Mouse (Mus musculus) urinary bladder, adult 2 months (tissue): ENCODE measurements around the gene Sh3pxd2a. TPM values are rescaled to one million over a fixed set of nuclear protein-coding genes. Genes with fewer than 3 reads are reported as not detected.

Experiments used
- DNase-seq: peaks from one replicate; pipeline ENCODE4 v3.0.0; 2022; ENCODE audit warnings: low spot score
- polyA plus RNA-seq: library from polyadenylated mRNA; depleted of rRNA; stranded (reverse); fragments of >200 nt; gene quantifications from 2 replicates; pipeline ENCODE4 v1.2.3, GENCODE M21; 2012; rRNA removed

Gene Sh3pxd2a
- polyA plus RNA-seq, 1 experiment: 23.2 TPM

DNA sequence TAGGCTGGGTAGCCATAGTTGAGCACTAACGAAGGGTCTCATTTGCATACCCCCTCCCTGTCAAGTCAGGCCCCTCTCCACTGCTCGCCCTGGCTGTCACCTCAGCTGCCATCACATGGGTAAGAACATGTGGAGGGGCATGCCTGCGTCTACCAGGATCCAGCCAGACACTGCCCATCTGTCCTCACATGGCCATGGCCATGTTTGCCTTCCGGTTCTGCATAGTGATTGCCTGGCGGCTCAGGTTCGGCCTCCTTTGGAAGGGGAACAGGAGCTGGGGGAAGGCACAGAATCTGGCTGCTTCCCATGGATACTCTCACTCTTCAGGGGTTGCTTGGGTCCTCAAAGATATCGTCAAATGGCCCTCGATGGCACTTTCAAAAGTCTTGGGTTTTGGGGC lies 233.5 kb downstream of the Sh3pxd2a start:
- DNase-seq: no peak

DNA sequence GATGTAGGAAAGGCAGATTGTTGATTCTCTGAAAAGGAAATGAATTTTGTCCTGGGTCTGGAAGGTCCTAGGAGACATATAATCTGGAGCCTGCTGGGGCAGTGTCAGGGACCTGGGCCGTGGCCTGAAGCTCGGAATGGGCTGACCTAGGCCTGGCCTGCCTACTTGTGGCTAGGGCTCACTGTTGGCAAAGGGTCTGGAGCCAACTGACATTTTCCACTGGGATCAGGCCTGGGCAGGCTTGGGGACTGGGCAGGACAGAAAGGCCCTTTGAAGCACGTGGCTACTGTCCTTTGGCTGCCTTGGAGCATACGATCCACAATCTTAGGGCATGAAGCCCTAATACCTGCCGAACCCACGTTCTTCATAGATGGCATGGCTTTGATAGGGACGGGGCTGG lies 234.1 kb downstream of the Sh3pxd2a start:
- no peak for DNase-seq

DNA sequence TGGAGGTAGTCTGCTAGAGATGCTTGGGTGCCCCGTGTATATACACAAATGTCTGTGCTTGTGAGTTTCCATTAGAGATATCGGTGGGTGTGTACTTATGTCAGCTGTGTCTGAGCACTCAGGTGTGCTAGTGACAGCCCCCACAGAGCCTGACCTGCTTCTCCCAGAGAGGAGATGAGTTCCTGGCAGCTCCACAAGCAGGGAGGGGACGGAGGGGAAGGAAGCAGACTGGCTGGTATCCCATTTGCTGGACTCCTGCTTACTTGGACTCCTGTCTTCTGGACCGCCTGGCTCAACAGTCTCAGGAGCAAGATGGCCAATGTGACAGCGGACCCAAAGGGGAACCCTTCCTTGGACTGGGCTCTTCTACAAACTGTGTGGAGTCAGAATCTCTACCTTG lies 234.7 kb downstream of the Sh3pxd2a start:
- DNase-seq: no peak

DNA sequence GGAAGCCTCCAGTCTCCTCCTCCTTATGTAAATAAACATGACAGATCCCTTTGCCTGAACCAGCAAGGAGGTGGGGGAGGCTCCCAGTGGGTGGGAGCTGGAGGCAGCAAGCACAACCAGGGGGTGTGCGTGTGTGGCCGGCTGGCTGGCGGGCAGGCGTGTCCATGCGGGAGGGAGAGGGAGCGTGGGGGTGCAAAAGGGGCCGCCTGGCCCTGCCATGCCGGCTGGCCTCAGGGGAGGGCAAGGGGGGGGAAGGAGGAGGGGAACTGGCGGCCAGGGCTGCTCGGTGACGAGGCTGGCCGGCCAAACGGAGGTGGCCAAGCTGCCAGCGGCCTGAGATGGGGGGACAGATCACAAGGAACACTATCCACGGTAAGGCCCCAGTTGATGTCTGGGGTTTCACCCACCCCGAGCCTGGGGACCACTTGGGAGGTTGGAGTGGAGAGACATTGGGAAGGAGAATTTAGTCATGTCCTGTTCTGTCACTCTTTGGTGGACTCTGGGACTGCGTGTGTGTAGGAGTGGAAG lies 235.4 kb downstream of the Sh3pxd2a start:
- DNase-seq: peak; percentile 48

DNA sequence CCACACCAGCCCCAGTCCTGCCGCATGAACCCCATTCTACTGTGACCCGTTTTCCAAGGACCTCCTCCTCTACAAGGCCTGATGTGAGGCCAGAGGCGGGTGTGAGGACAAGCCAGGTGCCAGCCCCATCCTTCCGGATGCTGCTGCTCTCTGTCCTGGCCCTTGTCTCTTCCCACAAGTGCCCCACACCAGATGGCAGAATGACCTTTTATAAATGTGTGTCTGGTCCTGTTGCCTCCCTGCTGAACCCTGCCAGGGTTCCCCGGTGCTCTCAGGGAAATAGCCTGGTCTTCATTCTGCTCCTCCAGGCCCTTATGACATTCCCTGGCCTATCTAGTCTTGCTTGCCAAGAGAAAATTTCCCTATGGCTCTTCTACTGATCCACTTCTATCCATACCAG lies 238.4 kb downstream of the Sh3pxd2a start:
- no peak for DNase-seq

DNA sequence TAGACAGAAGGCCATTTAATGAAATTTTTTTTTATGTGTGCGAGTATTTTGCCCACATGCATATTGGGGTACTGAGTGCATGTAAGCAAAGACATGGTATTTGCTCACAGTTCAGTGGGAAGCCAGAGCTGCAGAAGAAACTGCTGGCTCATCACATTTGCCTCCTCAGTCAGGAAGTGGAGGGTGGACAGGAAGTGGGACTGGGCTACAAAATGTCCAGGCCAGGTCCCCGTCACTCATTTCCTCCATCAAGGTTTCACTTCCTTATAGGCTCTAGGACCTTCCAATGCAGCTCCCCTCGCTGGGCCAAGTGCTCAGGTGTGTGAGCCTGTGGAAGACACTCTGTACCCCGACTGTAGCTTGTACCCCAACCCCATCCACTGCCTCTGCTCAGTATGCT lies 239.5 kb downstream of the Sh3pxd2a start:
- DNase-seq: no peak

DNA sequence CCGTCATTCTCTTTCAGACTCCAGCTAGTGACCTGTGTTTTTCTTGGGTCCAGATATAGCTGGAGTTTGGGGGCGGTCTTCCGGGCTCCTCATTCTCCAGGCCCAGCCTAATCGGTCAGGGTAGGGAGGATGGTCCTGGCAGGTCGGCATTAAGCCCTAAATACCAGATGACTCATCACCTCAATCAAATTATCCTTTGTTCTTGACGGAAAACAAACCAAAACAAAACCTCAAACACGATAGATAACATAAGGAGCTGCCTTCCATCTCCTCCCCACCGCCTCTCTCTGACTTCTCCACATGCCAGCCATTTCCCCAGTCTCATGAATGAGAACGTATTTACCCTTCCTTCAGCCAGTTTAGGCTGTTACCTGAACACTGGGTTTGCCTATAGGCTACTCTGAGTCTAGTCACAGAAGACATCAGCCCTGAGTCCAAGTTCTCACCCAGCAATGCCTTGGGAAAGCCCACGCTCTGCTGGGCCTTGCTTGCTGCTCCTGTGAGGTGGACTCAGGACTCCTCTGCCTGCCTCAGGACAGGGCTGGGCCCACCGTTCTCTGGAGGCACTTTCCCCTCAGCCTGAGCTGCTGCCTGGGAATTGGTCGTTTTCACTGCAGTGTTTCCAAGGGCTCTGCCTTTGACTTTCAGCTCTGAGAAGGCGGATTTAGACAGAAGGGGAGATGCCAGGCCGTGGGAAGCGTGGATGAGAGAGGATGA lies 241.2 kb downstream of the Sh3pxd2a start:
- no peak for DNase-seq

DNA sequence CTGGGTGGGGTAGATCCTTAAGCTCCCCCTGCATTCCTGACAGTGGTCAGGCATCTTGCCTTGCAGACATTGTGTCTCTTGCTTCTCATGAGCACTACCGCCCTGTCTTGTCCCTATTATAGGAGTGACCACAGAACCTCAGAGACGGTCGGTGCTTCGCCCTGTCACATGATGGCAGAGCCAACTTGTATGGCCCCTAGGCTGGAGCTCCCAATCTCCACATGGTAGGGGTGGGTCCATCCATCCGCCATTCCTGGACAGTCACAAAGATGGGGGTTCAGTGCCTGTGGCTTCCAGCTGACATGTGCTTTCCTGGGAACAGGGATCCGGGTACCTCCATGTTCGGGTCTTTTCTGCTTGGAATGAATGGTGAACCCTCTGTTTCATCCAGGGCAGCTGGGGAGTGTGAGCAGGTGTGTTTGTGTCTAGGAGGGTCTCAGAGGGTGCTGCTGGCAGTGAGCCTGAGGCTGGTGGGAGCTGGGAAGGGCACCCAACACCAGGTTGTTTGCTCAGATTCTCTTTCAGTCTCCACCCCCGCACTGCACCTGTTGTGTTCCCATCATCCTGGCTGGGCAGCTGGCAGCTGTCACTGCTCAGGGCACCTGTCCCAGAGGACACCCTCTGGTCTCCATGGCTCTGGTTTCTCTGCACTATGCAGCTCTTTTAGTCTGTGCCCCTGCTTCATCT lies 241.9 kb downstream of the Sh3pxd2a start:
- no peak for DNase-seq

DNA sequence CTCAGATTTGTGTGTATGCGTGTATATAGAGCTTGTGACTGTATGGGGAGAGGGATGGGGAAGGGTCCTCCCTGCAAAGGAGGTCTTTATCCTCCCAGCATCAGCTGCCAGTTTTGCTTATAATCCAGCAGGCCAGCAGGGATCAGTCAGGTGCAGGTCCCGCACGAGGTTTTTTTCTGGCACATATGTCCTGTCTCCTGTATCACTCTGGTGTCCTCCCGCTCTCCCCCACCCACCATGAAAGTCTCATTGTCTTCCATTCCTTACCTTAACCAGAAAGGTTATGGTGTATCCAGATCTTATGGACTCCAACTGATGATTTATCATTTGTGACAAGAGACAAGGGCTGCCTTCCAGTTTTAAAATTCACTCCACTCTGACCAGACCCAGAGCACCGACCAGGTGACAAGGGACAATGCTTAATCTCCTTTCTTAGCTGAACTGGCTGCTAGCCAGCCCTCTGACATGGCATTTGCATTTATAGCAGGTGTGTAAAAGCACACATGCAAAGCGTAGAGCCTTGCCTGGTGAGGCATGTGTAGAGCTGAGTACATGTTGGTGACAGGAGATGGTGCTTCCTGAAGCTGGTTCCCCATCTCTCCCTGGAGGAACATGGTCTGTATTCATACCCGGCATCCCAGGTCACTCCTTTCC lies 242.6 kb downstream of the Sh3pxd2a start:
- DNase-seq: no peak

DNA sequence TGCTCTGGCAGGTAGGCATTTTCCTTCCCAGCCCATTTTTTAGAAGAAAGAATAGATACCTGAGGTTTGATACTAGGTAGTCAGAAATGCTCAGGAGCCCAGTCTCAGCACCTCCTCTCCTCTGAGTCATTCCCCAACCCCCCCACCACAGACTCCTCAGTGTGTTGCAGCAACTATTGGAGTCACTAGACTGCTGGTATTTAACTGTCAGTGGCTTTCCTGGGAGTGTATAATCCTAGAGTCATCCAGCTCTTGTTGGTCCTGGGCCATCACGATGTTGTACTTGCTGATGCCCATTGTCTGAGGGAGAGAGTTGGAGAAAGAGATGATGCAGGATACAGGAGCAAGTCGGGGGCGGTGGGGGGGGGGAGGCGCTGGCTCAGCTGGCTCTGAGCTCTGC lies 243.2 kb downstream of the Sh3pxd2a start:
- no peak for DNase-seq

DNA sequence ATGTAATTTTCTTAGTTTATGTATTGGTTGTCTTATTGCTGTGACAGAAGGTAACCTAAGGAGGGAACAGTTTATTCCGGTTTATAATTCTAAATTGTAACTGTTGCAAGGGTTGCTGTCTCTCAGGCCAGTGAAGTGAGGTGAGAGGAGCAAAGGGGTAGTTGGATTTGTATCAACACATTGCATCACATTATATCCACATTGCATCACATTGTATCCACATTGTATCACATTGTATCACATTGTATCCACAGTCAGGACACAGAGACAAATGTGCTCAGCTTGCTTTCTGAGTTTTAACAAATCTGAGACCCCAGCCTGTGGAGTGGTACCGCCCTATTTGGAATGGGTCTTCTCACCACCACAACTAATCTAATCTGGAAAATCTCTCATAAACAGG lies 244.0 kb downstream of the Sh3pxd2a start:
- DNase-seq: no peak

DNA sequence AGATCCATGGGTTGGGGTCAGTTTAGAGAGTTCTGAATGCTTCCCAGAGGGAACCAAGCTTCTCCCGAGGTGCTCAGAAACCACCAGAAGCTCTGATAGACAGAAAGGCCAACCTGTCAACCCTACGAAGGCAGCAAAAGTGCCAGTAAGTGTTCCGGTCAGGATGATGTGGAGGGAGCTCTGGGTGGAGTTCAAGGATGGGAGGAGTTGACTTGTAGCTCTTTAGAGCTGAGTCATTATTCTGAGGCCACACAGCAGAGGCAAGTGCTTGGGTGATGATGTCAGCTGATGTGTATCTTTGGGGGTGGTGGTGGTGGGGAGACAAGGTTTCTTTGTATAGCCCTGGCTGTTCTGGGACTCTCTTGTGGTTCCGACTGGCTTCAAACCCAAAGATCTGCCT lies 244.6 kb downstream of the Sh3pxd2a start:
- no peak for DNase-seq

DNA sequence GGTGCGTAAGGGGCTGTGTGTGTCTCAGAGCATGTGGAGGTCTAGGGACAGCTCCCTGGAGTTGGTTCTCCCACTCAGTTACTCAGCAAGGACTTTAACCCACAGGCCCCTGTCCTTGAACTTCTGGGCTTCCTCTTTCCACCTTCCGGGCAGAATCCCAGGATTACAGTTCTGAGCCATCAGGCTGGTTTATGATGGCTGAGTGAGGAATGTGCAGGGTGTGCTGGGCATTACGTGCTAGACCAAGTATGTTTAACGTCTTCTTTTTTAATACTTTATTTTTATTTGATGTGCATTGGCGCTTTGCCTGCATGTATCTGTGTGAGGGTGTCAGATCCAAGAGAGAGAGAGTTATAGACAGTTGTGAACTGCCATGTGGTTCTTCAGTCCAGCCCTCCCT lies 247.4 kb downstream of the Sh3pxd2a start:
- no peak for DNase-seq

DNA sequence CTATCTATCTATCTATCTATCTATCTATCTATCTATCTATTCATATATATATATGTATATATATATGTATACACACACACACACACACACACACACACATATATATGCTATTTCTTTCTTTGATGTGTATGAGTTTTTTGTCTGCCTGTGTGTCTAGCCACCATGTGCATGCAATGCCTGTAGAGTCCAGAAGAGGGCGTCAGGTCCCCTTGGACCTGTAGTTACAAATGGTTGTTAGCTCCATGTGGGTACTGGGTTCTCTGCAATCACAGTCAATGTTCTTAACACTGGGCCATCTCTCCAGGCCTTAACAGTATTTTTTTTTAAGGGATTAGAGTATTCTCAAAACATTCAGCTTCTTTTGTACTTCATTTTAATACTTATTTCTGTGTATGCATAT lies 250.7 kb downstream of the Sh3pxd2a start:
- DNase-seq: no peak

DNA sequence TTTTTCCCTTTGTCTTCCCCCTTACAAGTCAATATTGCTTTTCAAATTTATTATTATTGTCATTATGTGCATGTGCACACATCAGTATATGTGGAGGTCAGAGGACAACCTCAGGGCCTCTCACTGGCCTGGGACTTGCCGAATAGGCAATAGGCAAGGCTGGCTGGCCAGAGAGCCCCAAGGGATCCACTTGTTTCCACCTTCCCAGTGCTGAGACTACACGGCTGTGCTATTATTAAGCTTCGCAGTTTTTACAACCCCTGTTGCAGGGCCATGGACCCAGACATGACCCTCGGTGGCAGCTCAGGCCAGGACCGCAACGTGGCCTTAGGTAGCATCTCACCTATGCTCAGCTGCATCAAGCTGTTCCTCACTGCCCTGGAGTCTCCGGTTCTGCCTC lies 251.8 kb downstream of the Sh3pxd2a start:
- DNase-seq: no peak

DNA sequence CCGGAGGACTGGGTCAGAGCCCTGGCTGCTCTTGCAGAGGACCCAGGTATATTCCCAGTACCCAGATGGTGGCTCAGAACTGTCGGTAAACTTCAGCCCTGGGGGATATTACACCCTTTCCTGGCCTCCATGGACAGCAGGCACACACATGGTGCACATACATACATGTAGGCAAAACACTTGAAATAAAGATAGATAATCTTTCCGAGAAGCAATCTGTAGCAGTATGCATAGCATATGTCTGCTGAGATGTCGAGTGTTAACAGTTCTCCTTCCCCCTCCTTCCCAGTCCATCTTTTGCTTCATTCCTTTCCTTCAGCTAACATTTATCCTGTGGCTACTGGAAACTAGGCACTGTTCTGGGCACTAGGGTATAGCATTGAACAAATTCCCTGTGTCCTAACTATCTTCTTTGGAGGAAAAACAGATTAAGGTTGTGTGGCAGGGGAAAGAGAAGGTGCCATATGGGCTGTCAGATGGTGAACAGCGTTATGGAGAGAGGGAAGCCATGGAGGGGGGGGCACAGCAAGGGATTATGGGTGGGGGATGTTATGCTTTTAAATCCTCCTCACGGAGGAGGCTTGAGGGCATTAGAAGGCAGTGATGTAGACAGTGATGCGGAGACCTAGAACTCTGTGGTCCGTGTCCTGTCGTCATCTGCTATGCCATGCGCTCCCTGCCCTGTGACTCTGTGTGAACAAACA lies 252.4 kb downstream of the Sh3pxd2a start:
- DNase-seq: no peak

DNA sequence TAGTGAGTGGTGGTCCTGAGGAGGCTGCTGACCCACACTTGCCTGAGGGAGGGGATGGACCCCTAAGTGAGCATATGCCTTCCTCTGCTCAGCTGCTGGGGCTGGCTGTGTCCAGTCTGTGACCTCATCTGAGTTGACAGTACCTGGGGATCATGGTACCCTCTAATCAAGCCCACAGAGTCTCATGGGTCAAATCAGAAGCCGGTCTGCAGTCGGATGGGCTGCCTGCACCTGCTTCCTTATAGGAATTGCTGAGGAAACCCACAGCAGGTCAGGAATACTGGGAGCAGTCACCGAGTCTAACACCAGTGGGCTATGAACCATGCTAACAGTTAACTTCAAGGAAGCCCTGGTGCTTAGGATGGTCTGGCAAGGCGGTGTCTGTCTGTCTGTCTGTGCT lies 253.8 kb downstream of the Sh3pxd2a start:
- no peak for DNase-seq

Other genes starting within 250 kb of the Sh3pxd2a start
- 19.4 and 21.2 TPM in 2 replicates for gene Stn1, start 73.1 kb upstream of the Sh3pxd2a start, polyA plus RNA-seq
- gene Slk, start 115.3 kb upstream of the Sh3pxd2a start, polyA plus RNA-seq: 49.5 and 51.5 TPM in 2 replicates
- gene Col17a1, start 227.7 kb upstream of the Sh3pxd2a start, polyA plus RNA-seq: 4.2 and 6.1 TPM in 2 replicates